14 mouse cellular contexts compared by ENCODE assay signal in the genomic region with DNA sequence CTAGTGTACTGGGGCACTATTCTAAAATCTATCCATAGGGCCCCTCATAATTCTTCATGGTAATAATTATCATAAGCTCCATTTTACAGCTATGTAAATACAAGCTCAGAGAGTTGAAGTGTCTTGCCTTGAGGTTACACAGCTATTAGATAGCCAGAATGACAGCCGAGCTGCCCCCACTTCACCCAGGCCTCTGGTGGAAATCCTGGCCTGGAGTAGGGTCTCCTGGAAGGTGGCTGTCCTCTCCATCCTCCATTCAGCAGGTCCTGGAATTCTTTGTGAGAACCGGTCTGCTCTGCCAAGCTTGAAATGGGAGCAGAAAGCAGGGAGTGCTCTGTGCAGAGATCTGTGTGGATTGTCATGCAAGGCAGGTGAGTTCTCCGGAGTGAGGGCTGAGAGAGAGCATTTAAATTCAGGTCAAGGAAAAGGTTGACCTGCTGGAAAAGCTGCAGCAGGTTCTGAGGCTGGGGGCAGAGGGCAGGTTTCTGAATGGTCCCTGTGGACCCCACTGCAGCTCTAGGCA.
DNase-seq lines count a peak whose midpoint lies in the region; ATAC-seq and TF ChIP-seq lines count a peak whose summit lies in the region.
"Had no signal": no experiment of that assay in that cellular context is flagged by ENCODE, and none has a peak within 500 bp of the region (broad histone marks: within the 10 kb centered on the region; RNA-seq: fewer than 3 reads in every experiment).

No protein-coding gene starts in this region.

- no peak overlapping the region for H3K4me2 ChIP-seq in forebrain, postnatal 0 days (ENCODE audit: low read depth)
- no peak overlapping the region for H3K4me2 ChIP-seq in forebrain, embryonic 13.5 days
- no peak overlapping the region for H3K4me2 ChIP-seq in liver, postnatal 0 days (ENCODE audit: low read depth, low read length)
- H3K4me2 ChIP-seq: limb, embryonic 12.5 days had no signal

- no peaks in the 10 kb centered on the region for H3K4me1 ChIP-seq in forebrain, postnatal 0 days (ENCODE audit: insufficient read depth)
- peaks cover 8% of the 10 kb centered on the region; the same call in 1 of the 2 replicates for H3K4me1 ChIP-seq in forebrain, embryonic 13.5 days
- H3K4me1 ChIP-seq in E14TG2a.4 (replicated peaks; ENCODE audit: low read depth, low read length) = peaks cover 30% of the 10 kb centered on the region
- H3K4me1 ChIP-seq in midbrain, embryonic 10.5 days = peaks cover 19% of the 10 kb centered on the region
- no peaks in the 10 kb centered on the region for H3K4me1 ChIP-seq in liver, postnatal 0 days (ENCODE audit: insufficient read depth)
- H3K4me1 ChIP-seq: megakaryocyte, embryonic 14.5 days had no signal

- H3K9me3 ChIP-seq in forebrain, postnatal 0 days (ENCODE audit: low read length) = no peaks in the 10 kb centered on the region
- no peaks in the 10 kb centered on the region for H3K9me3 ChIP-seq in forebrain, embryonic 13.5 days (replicated peaks)
- H3K9me3 ChIP-seq in E14TG2a.4 (ENCODE audit: low read length) = no peaks in the 10 kb centered on the region
- no peaks in the 10 kb centered on the region for H3K9me3 ChIP-seq in midbrain, embryonic 10.5 days (replicated peaks)
- no peaks in the 10 kb centered on the region for H3K9me3 ChIP-seq in liver, postnatal 0 days (ENCODE audit: low read length)
- H3K9me3 ChIP-seq: limb, embryonic 12.5 days; megakaryocyte, embryonic 14.5 days had no signal

- H3K9ac ChIP-seq in forebrain, postnatal 0 days = no peak overlapping the region
- no peak overlapping the region for H3K9ac ChIP-seq in forebrain, embryonic 13.5 days
- H3K9ac ChIP-seq in liver, postnatal 0 days (replicated peaks) = no peak overlapping the region
- H3K9ac ChIP-seq: limb, embryonic 12.5 days had no signal

- WGBS in forebrain, postnatal 0 days = 20% methylated on average over 3 of the region's 3 CpGs
- WGBS in forebrain, embryonic 13.5 days = 21% methylated on average over 3 of the region's 3 CpGs
- WGBS in midbrain, embryonic 10.5 days = 25% methylated on average over 3 of the region's 3 CpGs
- WGBS in liver, postnatal 0 days (ENCODE audit: insufficient replicate concordance) = 51% methylated on average over 3 of the region's 3 CpGs

- DNase-seq in forebrain, postnatal 0 days = no peak
- peak; percentile 26 for DNase-seq in embryo, embryonic 9.5 days (ENCODE audit: extremely low spot score)
- DNase-seq in midbrain, embryonic 10.5 days (ENCODE audit: low spot score) = no peak
- DNase-seq in liver, postnatal 0 days = no peak
- DNase-seq in urinary bladder, postnatal 36 days (ENCODE audit: low spot score in 2 of 2) = no peak
- DNase-seq: cerebellum, postnatal 25 days; kidney, adult 8-10 months; layer of hippocampus, postnatal 36 days; thymus, postnatal 14 days had no signal

- no peak overlapping the region for H3K4me3 ChIP-seq in forebrain, postnatal 0 days (ENCODE audit: low read depth, low read length)
- no peak overlapping the region for H3K4me3 ChIP-seq in forebrain, embryonic 13.5 days
- peak overlapping the region; percentile 43 for H3K4me3 ChIP-seq in E14TG2a.4 (replicated peaks; ENCODE audit: low read length)
- peak overlapping the region; percentile 18; the same call in 1 of the 2 replicates for H3K4me3 ChIP-seq in midbrain, embryonic 10.5 days
- H3K4me3 ChIP-seq in liver, postnatal 0 days (ENCODE audit: low read depth, low read length) = no peak overlapping the region
- H3K4me3 ChIP-seq: limb, embryonic 12.5 days; megakaryocyte, embryonic 14.5 days had no signal

- H3K36me3 ChIP-seq in forebrain, postnatal 0 days (ENCODE audit: insufficient read depth) = no peaks in the 10 kb centered on the region
- no peaks in the 10 kb centered on the region for H3K36me3 ChIP-seq in forebrain, embryonic 13.5 days (ENCODE audit: poor library complexity, severe bottlenecking)
- H3K36me3 ChIP-seq in E14TG2a.4 (ENCODE audit: insufficient read depth, low read length) = no peaks in the 10 kb centered on the region
- H3K36me3 ChIP-seq in midbrain, embryonic 10.5 days = peaks cover 16% of the 10 kb centered on the region
- H3K36me3 ChIP-seq in liver, postnatal 0 days (replicated peaks; ENCODE audit: insufficient read depth, low read length) = no peaks in the 10 kb centered on the region

- H3K27me3 ChIP-seq in forebrain, postnatal 0 days (ENCODE audit: insufficient read depth, low read length) = no peaks in the 10 kb centered on the region
- peaks cover 7% of the 10 kb centered on the region for H3K27me3 ChIP-seq in forebrain, embryonic 13.5 days
- H3K27me3 ChIP-seq in E14TG2a.4 (ENCODE audit: insufficient read depth, low read length) = peaks cover 15% of the 10 kb centered on the region
- peaks cover 33% of the 10 kb centered on the region for H3K27me3 ChIP-seq in midbrain, embryonic 10.5 days (ENCODE audit: low read depth, poor library complexity, severe bottlenecking)
- H3K27me3 ChIP-seq in liver, postnatal 0 days (ENCODE audit: insufficient read depth, low read length) = no peaks in the 10 kb centered on the region
- H3K27me3 ChIP-seq: limb, embryonic 12.5 days; megakaryocyte, embryonic 14.5 days had no signal

- ATAC-seq in forebrain, postnatal 0 days = peak; percentile 10; the same call in 1 of the 2 replicates
- ATAC-seq in forebrain, embryonic 13.5 days = no peak
- ATAC-seq in liver, postnatal 0 days = no peak
- no peak for ATAC-seq in monocyte, adult 5-6 weeks (replicated peaks; ENCODE audit: insufficient number of reproducible peaks, low FRiP score, low TSS enrichment, poor library complexity, severe bottlenecking)

- no peak overlapping the region for H3K27ac ChIP-seq in forebrain, postnatal 0 days (ENCODE audit: low read depth, low read length)
- H3K27ac ChIP-seq in forebrain, embryonic 13.5 days = no peak overlapping the region
- peak overlapping the region; percentile 65; the same call in 1 of the 2 replicates for H3K27ac ChIP-seq in midbrain, embryonic 10.5 days (replicated peaks)
- H3K27ac ChIP-seq in liver, postnatal 0 days (ENCODE audit: low read depth) = no peak overlapping the region
- H3K27ac ChIP-seq: limb, embryonic 12.5 days had no signal

- no peak for TF ChIP-seq CTCF in forebrain, postnatal 0 days (IDR thresholded peaks at IDR 0.05; ENCODE audit: low read depth)
- TF ChIP-seq CTCF in E14TG2a.4 (conservative IDR thresholded peaks at IDR 0.05; ENCODE audit: low read length) = no peak
- TF ChIP-seq CTCF in liver, postnatal 0 days (IDR thresholded peaks at IDR 0.05; ENCODE audit: low read depth) = no peak

- no peak for TF ChIP-seq EP300 in liver, postnatal 0 days (IDR thresholded peaks at IDR 0.05; ENCODE audit: low read depth)

Comparison
In these comparisons a context has a peak if more than half of its experiments do, and no peak if none do; other contexts are left out.
1. H3K4me3 ChIP-seq: peak in E14TG2a.4 (single experiment) and midbrain, embryonic 10.5 days (single experiment); none in forebrain, postnatal 0 days (single experiment), forebrain, embryonic 13.5 days (single experiment) and liver, postnatal 0 days (single experiment).